Mouse (Mus musculus) layer of hippocampus, postnatal 25 days (tissue): Measurements from ENCODE around the gene Atg14. TPM values are rescaled to one million over a fixed set of nuclear protein-coding genes. Genes with fewer than 3 reads are reported as not detected.
A peak's percentile ranks its signal among the peaks of the same experiment; 100 is the strongest.
"Not testable (repeated sequence)": the region's sequence is repeated elsewhere in the genome, so short reads cannot be mapped to it uniquely, and the experiment has no call there.

Experiments
- DNase-seq, 2 experiments: peaks; one replicate each; pipeline ENCODE4 v3.0.0; 2022; ENCODE audit warnings: mixed read lengths in 2 of 2, low spot score in 1 of 2; ENCODE audit errors: extremely low spot score in 1 of 2
- total RNA-seq, 2 experiments: library from RNA; stranded (reverse); gene quantifications; 2 replicates each; pipeline ENCODE4 v1.2.3; 2021

Atg14 gene
- total RNA-seq, 2 experiments from 2014 or later = 16.6 to 17.9 TPM

DNA sequence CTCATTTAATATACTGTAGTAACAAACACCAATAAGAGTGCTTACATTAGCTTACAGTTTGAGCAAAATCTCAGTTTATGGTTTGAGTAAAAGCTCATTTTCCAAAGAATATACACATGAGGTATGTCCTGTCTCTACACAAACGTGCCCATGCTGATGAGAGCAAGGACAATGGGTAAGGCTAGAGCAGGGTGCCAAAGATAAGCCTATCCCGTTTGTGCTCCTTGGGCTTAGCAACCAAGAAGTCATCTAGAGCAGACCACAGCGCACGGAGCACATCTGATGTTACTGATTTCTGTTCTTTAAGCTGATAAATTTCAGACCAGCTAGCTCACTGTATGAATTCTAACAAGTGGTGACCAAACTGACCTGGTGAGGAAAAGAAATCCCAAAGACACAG lies 25.6 kb downstream of the Atg14 start:
- DNase-seq = no peak

DNA sequence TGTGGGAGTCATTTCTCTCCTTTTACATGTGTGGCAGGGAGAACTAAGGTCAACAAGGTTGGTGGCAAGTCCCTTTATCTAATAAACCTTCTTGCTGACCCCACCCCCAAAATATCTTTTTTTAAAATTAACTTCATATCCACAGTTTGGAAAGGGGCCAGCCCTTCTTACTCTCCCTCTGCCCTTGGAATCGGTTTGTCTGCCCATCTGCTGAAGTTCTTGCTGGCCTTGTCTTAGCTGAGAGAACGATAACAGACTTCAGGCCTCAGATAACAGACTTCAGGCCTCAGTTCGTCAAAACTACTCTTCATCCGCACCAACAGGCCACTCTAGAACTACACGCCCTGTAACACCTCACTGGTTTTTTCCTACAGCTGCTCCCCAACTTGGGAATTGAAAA lies 26.2 kb downstream of the Atg14 start:
- no peak for DNase-seq

- no peak for DNase-seq
Observed at GRCm38 (mm10) chr14:47542283-47542682, 28.2 kb downstream of the Atg14 start.

DNA sequence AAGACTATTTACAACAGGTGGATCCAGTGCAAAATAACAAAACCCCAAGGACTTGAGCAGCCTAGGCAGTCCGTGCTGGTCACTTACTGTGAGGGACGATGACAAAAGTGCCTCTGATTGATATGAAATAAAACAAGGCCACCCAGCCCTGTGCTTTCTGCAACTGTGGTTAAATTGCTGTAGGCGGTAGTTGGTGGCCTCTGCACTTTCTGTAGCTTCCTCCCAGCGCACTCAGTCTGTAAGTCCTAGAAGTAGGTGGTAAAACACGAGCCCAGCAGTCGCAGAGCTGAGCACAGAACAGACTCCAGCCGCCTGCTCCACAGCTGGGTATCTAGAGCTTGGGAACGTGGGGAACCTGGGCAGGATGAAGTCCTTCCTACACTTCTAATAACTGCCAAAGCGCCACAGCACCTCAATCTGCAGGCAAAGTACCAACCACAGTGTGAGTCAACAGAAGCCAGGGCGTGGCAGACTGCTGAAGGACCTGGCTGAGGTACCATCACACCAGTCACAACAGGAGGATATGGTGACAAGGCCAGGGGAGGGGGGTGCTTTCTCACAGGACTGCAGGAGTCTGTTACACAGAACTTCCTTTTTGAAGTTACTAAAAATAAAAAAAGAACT lies 29.0 kb downstream of the Atg14 start:
- DNase-seq = no peak

- no peak for DNase-seq
Observed at GRCm38 (mm10) chr14:47535096-47535495, 35.4 kb downstream of the Atg14 start.

DNA sequence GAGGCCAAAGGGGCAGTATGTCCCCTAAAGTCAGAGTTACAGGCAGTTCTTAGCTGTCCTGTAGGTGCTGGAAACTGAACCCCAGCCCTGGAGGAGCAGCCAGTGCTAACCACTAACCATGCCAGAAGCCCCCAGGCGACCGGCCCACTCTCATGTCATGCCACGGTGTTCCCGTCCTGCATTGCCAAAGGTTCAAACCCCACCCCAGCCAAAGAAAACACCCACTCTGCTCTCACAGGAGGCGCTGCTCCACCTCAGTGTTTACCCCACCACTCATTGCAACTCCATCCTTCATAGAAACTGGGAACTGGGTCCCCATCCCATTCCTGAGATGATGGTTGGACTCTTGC lies 36.3 kb downstream of the Atg14 start:
- DNase-seq = no peak

- DNase-seq = no peak
Observed at GRCm38 (mm10) chr14:47533365-47534175, 36.9 kb downstream of the Atg14 start.

DNA sequence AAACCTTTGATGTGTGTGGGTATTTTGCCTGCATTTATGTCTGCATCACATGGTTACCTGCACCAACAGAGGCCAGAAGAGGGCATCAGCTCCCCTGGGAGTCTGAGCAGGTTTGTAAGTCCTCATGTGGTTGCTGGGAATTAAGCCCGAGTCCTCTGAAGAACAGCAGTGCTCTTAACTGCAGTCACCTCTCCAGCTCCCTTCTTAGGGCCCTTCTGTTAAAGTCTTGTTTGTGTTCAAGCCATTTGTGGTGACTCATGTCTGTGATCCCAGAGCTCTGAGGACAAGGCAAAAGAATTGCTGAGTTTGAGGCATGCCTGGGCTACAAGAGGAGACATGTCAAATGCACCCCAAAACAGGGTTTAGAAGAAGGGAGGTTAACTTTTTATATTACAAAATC lies 38.0 kb downstream of the Atg14 start:
- DNase-seq = no peak

DNA sequence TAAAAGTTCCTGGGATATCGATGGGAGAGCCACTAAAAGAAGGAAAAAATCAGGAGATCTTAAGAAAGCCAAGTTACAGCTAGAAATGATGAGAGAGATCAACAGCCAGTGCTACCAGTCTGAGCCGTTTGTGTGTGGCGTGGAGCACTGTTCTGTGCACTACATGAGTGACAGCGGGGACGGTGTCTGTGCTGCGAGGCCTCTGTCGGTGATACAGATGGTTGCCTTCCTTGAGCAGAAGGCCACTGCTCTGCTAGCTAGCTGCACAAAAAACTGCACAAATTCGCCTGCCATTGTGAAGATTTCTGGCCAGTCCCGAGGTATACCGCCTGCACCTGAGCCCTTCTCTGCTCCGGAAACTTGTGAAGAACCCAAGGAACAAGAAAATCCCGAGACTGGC lies 40.9 kb downstream of the Atg14 start:
- not testable (repeated sequence) for DNase-seq

DNA sequence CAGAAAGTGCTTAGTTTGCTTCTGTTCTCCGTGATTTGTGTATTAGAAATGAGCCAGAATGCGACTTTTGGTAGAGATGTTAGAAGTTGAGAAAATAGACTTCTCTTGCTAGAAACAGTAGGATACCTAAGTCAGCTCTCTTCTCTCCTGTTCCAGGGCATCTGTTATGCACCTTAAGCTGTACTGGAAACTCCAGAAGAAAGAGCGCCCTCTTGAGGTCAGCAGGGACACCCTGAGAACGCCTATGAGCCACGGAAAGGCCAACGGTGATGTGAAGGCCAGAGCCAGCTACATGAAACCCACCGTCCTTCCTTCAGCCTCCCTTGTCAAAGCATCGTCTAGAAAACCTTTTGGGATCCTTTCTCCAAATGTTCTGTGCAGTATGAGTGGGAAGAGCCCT lies 41.4 kb downstream of the Atg14 start:
- DNase-seq = peak in 1 of 2 experiments; percentile 63

DNA sequence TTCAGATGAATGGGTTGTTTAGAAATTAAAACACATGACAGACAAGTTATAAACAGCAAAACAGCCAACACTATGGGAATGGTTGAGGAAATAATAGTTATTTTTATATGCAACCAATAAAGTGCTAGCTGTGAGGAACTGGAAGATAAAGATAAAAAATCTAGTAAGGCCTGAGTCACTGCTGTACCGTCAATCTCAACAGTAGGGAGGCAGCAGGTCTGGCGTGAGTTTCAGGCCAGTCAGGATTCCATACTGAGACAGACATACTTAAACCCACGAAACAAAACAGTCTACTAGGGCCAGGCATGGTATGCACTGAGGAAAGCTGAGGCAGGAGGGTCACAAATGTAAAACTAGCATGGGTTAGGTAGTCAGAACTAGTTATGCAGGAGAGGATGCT lies 42.2 kb downstream of the Atg14 start:
- no peak for DNase-seq

DNA sequence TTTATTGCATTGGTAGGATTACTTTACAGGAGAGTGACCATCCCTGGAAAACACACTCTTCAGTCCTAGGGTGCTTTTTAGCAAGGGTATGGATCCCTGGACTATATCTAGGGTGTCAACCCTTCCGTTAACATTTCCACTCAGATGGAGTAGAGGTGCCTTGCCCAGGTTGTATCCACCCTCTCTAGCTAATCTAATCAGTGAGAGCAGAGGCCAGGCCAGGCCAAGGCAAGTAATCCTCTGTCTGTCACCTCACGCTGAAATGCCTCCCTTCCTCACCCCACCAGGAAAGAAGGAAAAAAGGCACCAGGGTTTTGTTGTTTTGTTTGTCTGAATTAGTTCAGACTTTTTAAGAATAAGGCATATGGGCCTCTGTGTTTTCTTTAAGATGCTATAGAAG lies 42.6 kb downstream of the Atg14 start:
- no peak for DNase-seq

GRCm38 (mm10) chr14:47525861-47526260 lies 44.6 kb downstream of the Atg14 start:
- no peak for DNase-seq

GRCm38 (mm10) chr14:47525374-47525773 lies 45.1 kb downstream of the Atg14 start:
- no peak for DNase-seq

DNA sequence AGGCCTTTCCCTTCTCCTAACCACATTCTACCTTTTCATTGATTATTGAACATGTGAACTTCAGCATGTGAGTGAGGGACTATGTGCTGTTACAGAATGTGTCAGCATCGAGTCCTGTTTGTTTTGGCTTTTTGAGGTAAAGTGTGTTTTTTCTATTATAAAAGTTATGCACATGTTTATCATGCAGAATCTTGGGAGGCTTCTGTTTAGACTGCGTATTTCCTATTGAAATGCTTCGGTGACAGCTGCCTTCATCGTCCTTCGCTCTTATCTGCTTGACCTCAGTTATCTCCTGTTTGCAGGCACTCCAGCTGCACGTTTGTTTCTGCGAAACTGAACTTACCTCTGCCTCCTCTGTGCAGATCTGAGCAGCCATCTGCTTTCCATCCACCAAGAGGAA lies 48.1 kb downstream of the Atg14 start:
- DNase-seq = no peak

DNA sequence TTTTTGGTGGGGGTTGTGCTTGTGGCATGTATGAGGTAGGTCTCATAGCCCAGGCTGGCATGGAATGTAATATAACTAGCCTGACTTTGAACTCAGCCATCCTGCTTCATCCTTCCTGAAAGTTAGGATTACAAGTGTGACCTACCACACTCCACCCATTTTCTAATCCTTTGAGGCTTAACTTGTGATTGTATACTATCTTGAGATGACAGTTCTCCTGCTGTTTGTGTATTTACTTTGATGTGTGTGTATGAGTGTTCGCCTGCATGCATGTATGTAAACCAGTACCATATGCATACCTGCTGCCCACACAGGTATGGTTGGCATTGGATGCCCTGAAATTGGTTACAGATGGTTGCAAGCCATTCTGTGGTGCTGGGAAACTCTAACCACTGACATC lies 48.8 kb downstream of the Atg14 start:
- no peak for DNase-seq

DNA sequence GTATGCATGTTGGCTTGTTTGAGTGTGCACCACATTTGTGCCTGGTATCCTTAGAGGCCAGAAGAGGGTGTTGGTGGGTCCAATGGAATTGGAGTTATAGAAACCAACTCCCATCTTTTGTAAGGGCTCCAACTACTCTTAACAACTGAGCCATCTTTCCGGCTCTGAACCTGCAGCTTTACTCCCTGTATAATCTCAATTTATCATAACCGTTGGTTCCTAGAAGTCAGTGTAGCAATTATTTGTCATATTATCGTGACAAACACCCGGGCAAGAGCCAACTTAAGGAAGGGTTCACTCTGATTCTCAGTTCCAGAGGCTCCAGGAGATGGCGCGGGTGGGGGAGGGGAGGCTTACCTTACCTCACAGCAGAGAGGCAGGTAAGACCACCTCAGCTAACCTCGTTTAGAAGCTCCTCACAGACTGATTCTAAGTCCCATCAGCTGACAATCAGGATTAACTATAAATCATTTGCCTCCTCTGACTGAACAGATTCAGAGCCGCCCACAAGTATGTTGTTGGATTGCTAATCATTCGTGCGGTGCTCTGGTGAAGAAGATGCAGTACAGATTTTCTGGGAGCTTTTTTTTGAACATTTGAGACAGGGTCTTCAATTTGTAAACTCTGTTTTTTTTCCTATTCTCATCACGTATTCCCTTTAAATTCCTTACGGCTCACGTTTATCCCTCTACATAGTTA lies 49.5 kb downstream of the Atg14 start:
- DNase-seq = no peak

GRCm38 (mm10) chr14:47518619-47519018 lies 51.8 kb downstream of the Atg14 start:
- DNase-seq = no peak

- DNase-seq = no peak
Observed at GRCm38 (mm10) chr14:47516755-47517154, 53.7 kb downstream of the Atg14 start.

DNA sequence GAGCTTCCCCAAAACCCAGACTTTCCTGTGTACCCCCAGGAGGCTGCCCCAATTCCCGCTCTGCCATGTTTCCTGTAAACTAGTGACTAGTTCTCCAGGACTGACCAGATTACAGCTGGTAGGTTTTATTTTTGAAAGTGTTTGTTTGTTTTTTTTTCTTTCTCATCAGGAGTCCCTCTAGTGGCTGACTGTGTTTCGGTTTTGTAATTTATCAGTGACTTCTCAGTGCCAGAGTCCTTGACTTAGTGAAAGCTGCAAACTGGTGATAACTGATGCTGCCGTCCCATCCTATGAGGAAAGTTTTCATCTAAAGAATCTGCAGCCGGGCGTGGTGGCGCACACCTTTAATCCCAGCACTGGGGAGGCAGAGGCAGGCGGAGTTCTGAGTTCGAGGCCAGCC lies 54.8 kb downstream of the Atg14 start:
- DNase-seq = no peak

DNA sequence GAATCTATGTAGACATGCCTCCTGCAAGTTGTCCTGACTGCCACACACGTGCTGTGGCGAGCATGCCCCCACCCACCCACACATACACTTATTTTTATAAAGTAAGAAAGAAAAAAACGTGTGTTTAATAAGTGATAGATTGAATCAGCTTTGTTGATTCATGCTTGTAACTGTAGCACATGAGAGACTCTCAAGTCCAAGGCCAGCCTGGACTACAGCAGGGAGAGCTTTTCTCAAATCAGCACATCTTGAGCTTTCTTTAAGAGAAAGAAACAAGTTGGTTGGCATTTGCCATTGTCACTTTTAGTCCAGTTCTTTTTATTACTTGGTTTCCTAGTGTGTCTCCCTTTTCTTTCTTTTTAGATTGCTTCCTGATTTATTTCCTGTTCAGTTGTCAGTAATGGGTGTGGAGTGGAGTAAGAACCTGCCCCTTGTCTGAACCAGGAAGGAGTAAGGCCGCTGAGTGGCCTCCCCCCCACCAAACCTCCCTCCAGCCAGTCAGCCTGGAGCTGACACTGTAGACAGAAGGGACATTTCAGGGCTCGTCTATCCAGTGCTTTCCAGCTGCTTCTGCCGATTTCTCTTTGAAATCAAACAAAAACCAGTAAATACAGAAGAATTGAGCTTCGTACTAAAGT lies 55.5 kb downstream of the Atg14 start:
- DNase-seq = no peak
